Mouse (Mus musculus) thymus, adult 2 months (tissue): ENCODE results near the gene Ermard.

Experiments
- CTCF ChIP-seq: fragments of 200-500 bp; IDR thresholded peaks from 2 replicates; pipeline ENCODE4 v1.5.1; 2012; ENCODE audit warnings: mild to moderate bottlenecking, control low read depth, low read length, moderate library complexity, borderline replicate concordance; ENCODE audit not compliant: control insufficient read depth, poor library complexity, insufficient read depth; ENCODE audit errors: extremely low read depth
- POLR2A ChIP-seq: fragments of 200-500 bp; IDR thresholded peaks from 2 replicates; pipeline ENCODE4 v1.6.1; 2012; ENCODE audit warnings: mild to moderate bottlenecking, low read length, control low read depth, moderate library complexity; ENCODE audit not compliant: control insufficient read depth, poor library complexity, insufficient read depth; ENCODE audit errors: extremely low read depth

DNA sequence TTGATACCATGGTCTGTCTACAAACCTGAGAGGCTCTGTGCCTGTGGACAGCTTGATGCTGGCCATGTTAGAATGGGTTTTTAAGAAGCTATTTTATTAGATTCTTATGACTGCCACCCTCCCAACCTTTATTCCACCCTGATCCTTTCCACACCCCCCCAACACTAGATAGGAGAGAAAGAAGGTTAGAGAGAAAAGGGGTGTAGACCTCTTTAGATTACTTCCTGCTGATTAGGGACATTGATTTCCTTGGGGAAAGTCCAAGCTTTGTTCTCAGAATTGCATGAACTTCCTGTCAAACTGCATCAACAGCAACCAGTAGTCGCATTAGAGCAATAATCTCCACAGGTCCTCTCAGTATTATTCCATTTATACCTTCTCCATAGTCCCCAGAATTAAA is 57.7 kb downstream of the Ermard start:
- TF ChIP-seq CTCF: no peak
- TF ChIP-seq POLR2A: no peak
